Mouse (Mus musculus): ENCODE results near the gene Vars.

GRCm38 (mm10) chr17:35021163-35021808 lies 20.5 kb downstream of the Vars start:
- TF ChIP-seq EP300 (optimal IDR thresholded peaks at IDR 0.05) (no peak), CTCF (IDR thresholded peaks at IDR 0.05; ENCODE audit: low read depth) (peak; percentile 99)
